In genomic region chr2:127789651-127790270, GRCm38 (mm10) we compare ENCODE assay signal across 10 mouse cellular contexts. TPM values are rescaled to one million over a fixed set of nuclear protein-coding genes. Genes with fewer than 3 reads are reported as not detected.
A peak's percentile ranks its signal among the peaks of the same experiment; 100 is the strongest.
DNase-seq lines count a peak whose midpoint lies in the region; ATAC-seq and TF ChIP-seq lines count a peak whose summit lies in the region.
"Had no signal": no experiment of that assay in that cellular context is flagged by ENCODE, and none has a peak within 500 bp of the region (broad histone marks: within the 10 kb centered on the region; RNA-seq: fewer than 3 reads in every experiment).

No protein-coding gene starts in this region.

- H3K36me3 ChIP-seq in heart, adult 2 months (ENCODE audit: control insufficient read depth, insufficient read depth, low read length) = peaks cover 4% of the 10 kb centered on the region
- H3K36me3 ChIP-seq in G1E (replicated peaks) = peaks cover 8% of the 10 kb centered on the region
- H3K36me3 ChIP-seq in hindbrain, embryonic 12.5 days = no peaks in the 10 kb centered on the region
- H3K36me3 ChIP-seq in midbrain, embryonic 10.5 days = no peaks in the 10 kb centered on the region

- H3K27ac ChIP-seq in heart, adult 2 months = no peak overlapping the region
- no peak overlapping the region for H3K27ac ChIP-seq in hindbrain, embryonic 12.5 days
- peak overlapping the region; percentile 93; the same call in 1 of the 2 replicates for H3K27ac ChIP-seq in midbrain, embryonic 10.5 days (replicated peaks)
- no peak overlapping the region for H3K27ac ChIP-seq in left cerebral cortex, adult 2 months

- H3K4me2 ChIP-seq in hindbrain, embryonic 12.5 days (replicated peaks) = peak overlapping the region; percentile 66

- no peak for TF ChIP-seq POLR2A in heart, adult 2 months (IDR thresholded peaks at IDR 0.05; ENCODE audit: insufficient read depth, low read depth, low read length)

- no peaks in the 10 kb centered on the region for H3K79me2 ChIP-seq in heart, adult 2 months (replicated peaks; ENCODE audit: control insufficient read depth, insufficient read depth, low read length)

- intact Hi-C loops in heart, adult 2 months (cut with DNase I) = no loop called here
- intact Hi-C loops in left cerebral cortex, adult 2 months (cut with DNase I) = no loop called here

- DNase-seq in heart, adult 2 months = no peak
- no peak for DNase-seq in heart, adult 18-20 months
- DNase-seq in G1E (ENCODE audit: low spot score) = no peak
- no peak for DNase-seq in midbrain, embryonic 10.5 days (ENCODE audit: low spot score)
- no peak for DNase-seq in gastrocnemius, adult 8-10 months (ENCODE audit: low spot score in 2 of 2)
- no peak for DNase-seq in left cerebral cortex, adult 2 months (ENCODE audit: extremely low spot score in 1 of 2, low spot score in 2 of 2)
- no peak for DNase-seq in spleen, adult 18-20 months
- DNase-seq: right cerebral cortex, postnatal 14 days had no signal

- no peak overlapping the region for H3K4me3 ChIP-seq in heart, adult 2 months
- peak overlapping the region; percentile 75; the same call in 1 of the 2 replicates for H3K4me3 ChIP-seq in G1E (ENCODE audit: low read depth, low read length)
- peak overlapping the region; percentile 70; the same call in 1 of the 2 replicates for H3K4me3 ChIP-seq in hindbrain, embryonic 12.5 days
- peak overlapping the region; percentile 75 for H3K4me3 ChIP-seq in midbrain, embryonic 10.5 days
- H3K4me3 ChIP-seq in left cerebral cortex, adult 2 months = no peak overlapping the region

- no peak for TF ChIP-seq CTCF in heart, adult 2 months (IDR thresholded peaks at IDR 0.05)
- no peak for TF ChIP-seq CTCF in G1E (IDR thresholded peaks at IDR 0.05; ENCODE audit: low read depth, low read length)
- no peak for TF ChIP-seq CTCF in left cerebral cortex, adult 2 months (IDR thresholded peaks at IDR 0.05)

- peaks cover 4% of the 10 kb centered on the region for H3K4me1 ChIP-seq in heart, adult 2 months (ENCODE audit: control insufficient read depth, insufficient read depth, low read length)
- H3K4me1 ChIP-seq in G1E (ENCODE audit: insufficient read depth, low read depth, low read length) = peaks cover 32% of the 10 kb centered on the region
- peaks cover 24% of the 10 kb centered on the region for H3K4me1 ChIP-seq in hindbrain, embryonic 12.5 days
- peaks cover 38% of the 10 kb centered on the region for H3K4me1 ChIP-seq in midbrain, embryonic 10.5 days

- no peaks in the 10 kb centered on the region for H3K27me3 ChIP-seq in heart, adult 2 months (ENCODE audit: control insufficient read depth, insufficient read depth, low read length)
- H3K27me3 ChIP-seq in G1E (ENCODE audit: insufficient read depth, low read length) = no peaks in the 10 kb centered on the region
- no peaks in the 10 kb centered on the region for H3K27me3 ChIP-seq in hindbrain, embryonic 12.5 days
- H3K27me3 ChIP-seq in midbrain, embryonic 10.5 days (ENCODE audit: low read depth, poor library complexity, severe bottlenecking) = no peaks in the 10 kb centered on the region

- H3K9ac ChIP-seq in heart, adult 2 months (ENCODE audit: low read depth, low read length) = peak overlapping the region; percentile 92; the same call in 1 of the 2 replicates
- peak overlapping the region; percentile 73; the same call in 1 of the 2 replicates for H3K9ac ChIP-seq in hindbrain, embryonic 12.5 days

- no peaks in the 10 kb centered on the region for H3K9me3 ChIP-seq in G1E (replicated peaks)
- no peaks in the 10 kb centered on the region for H3K9me3 ChIP-seq in hindbrain, embryonic 12.5 days (replicated peaks)
- H3K9me3 ChIP-seq in midbrain, embryonic 10.5 days (replicated peaks) = no peaks in the 10 kb centered on the region

- no peak for ATAC-seq in G1E (ENCODE audit: extremely low read depth, insufficient number of reproducible peaks, low FRiP score, poor library complexity, severe bottlenecking)
- no peak for ATAC-seq in hindbrain, embryonic 12.5 days (ENCODE audit: low FRiP score)

- WGBS in heart, adult 2 months = 41% methylated on average over 9 of the region's 9 CpGs
- 25% methylated on average over 9 of the region's 9 CpGs for WGBS in hindbrain, embryonic 12.5 days
- 24% methylated on average over 9 of the region's 9 CpGs for WGBS in midbrain, embryonic 10.5 days

- no peak for TF ChIP-seq EP300 in heart, adult 2 months (IDR thresholded peaks at IDR 0.05; ENCODE audit: insufficient read depth, low read depth, low read length)

RNA-seq across cellular contexts. Expression of gene Nphp1, which starts 1.1 kb away (rescaled TPM):
- 1 to 10 TPM; 7.7 to 9.1 TPM for total RNA-seq in heart, adult 2 months (2021)
- polyA plus RNA-seq in heart, adult 2 months (2012; rRNA removed) = 7.0 and 13.3 TPM in 2 replicates
- 1 to 10 TPM; 7.6 to 9.4 TPM for total RNA-seq in heart, adult 18-20 months (2021)
- 7.8 and 9.3 TPM in 2 replicates for total RNA-seq in G1E (2014; fragmentation: Nextera tagmentation)
- 10.7 and 11.0 TPM in 2 replicates for total RNA-seq in G1E (2017)
- 4.6 and 5.5 TPM in 2 replicates for polyA plus RNA-seq in G1E (2012)
- 29.2 and 29.3 TPM in 2 replicates for polyA plus RNA-seq in hindbrain, embryonic 12.5 days (2016; fragmentation: Nextera tagmentation; extraction: Ambion mirVana)
- polyA plus RNA-seq in midbrain, embryonic 10.5 days (2016; fragmentation: Nextera tagmentation; extraction: Ambion mirVana) = 42.2 and 45.1 TPM in 2 replicates
- total RNA-seq in gastrocnemius, adult 8-10 months (2022) = 10 to 100 TPM; 21.5 to 28.3 (median 24.5) TPM
- total RNA-seq in left cerebral cortex, adult 2 months (2021) = 10 to 100 TPM; 15.5 to 18.2 TPM

RNA-seq across cellular contexts. Expression of gene Mtln, which starts 2.5 kb away (rescaled TPM):
- 10 to 100 TPM; 49.6 to 56.7 TPM for total RNA-seq in heart, adult 2 months (2021)
- polyA plus RNA-seq in heart, adult 2 months (2012; rRNA removed) = 54.0 and 56.1 TPM in 2 replicates
- total RNA-seq in heart, adult 18-20 months (2021) = 10 to 100 TPM; 53.2 to 69.3 TPM
- total RNA-seq in G1E (2014; fragmentation: Nextera tagmentation) (10.2 and 12.0 TPM in 2 replicates), G1E (2017) (48.8 and 50.2 TPM in 2 replicates)
- 106 and 136 TPM in 2 replicates for polyA plus RNA-seq in G1E (2012)
- 24.1 and 28.3 TPM in 2 replicates for polyA plus RNA-seq in hindbrain, embryonic 12.5 days (2016; fragmentation: Nextera tagmentation; extraction: Ambion mirVana)
- polyA plus RNA-seq in midbrain, embryonic 10.5 days (2016; fragmentation: Nextera tagmentation; extraction: Ambion mirVana) = 26.5 and 30.3 TPM in 2 replicates
- total RNA-seq in gastrocnemius, adult 8-10 months (2022) = 100 to 1,000 TPM; 133 to 144 (median 141) TPM
- 10 to 100 TPM; 50.3 to 51.2 TPM for total RNA-seq in left cerebral cortex, adult 2 months (2021)

RNA-seq across cellular contexts. Expression of gene Bub1, which starts 41.9 kb away (rescaled TPM):
- total RNA-seq in heart, adult 2 months (2021) = under 1 TPM in 1 of 2 experiments, not detected in 1; 0.29 TPM
- 0.21 and 0.32 TPM in 2 replicates for polyA plus RNA-seq in heart, adult 2 months (2012; rRNA removed)
- total RNA-seq in heart, adult 18-20 months (2021) = under 1 TPM; 0.22 to 0.44 TPM
- total RNA-seq in G1E (2014; fragmentation: Nextera tagmentation) = 117 and 119 TPM in 2 replicates
- 117 and 127 TPM in 2 replicates for total RNA-seq in G1E (2017)
- 6.7 and 9.6 TPM in 2 replicates for polyA plus RNA-seq in G1E (2012)
- 50.6 and 52.7 TPM in 2 replicates for polyA plus RNA-seq in hindbrain, embryonic 12.5 days (2016; fragmentation: Nextera tagmentation; extraction: Ambion mirVana)
- polyA plus RNA-seq in midbrain, embryonic 10.5 days (2016; fragmentation: Nextera tagmentation; extraction: Ambion mirVana) = 100 and 109 TPM in 2 replicates
- total RNA-seq in gastrocnemius, adult 8-10 months (2022) = not detected
- total RNA-seq in left cerebral cortex, adult 2 months (2021) = under 1 TPM in 1 of 2 experiments, not detected in 1; 0.16 TPM

RNA-seq across cellular contexts. Expression of gene Acoxl, which starts 48.9 kb away (rescaled TPM):
- not detected for total RNA-seq in heart, adult 2 months (2021)
- polyA plus RNA-seq in heart, adult 2 months (2012; rRNA removed) = 0.14 TPM in 1 of 2 replicates, not detected in the other
- total RNA-seq in heart, adult 18-20 months (2021) = not detected
- total RNA-seq in G1E (2014; fragmentation: Nextera tagmentation) (0.78 TPM in 1 of 2 replicates, not detected in the other), G1E (2017) (0.05 and 0.35 TPM in 2 replicates)
- polyA plus RNA-seq in G1E (2012) = 0.05 and 0.06 TPM in 2 replicates
- 0.09 and 0.15 TPM in 2 replicates for polyA plus RNA-seq in hindbrain, embryonic 12.5 days (2016; fragmentation: Nextera tagmentation; extraction: Ambion mirVana)
- polyA plus RNA-seq in midbrain, embryonic 10.5 days (2016; fragmentation: Nextera tagmentation; extraction: Ambion mirVana) = 0.05 and 0.07 TPM in 2 replicates
- total RNA-seq in gastrocnemius, adult 8-10 months (2022) = under 1 TPM in 2 of 4 experiments, not detected in 2; 0.10 to 0.13 TPM
- total RNA-seq in left cerebral cortex, adult 2 months (2021) = not detected
- total RNA-seq: layer of hippocampus, adult 8-10 months had no signal

Comparison
In these comparisons a context has a peak if more than half of its experiments do, and no peak if none do; other contexts are left out.
1. H3K4me3 ChIP-seq: peak in G1E (single experiment), hindbrain, embryonic 12.5 days (single experiment) and midbrain, embryonic 10.5 days (single experiment); none in heart, adult 2 months (single experiment) and left cerebral cortex, adult 2 months (single experiment).
2. RNA of gene Bub1, which starts 41.9 kb away (total RNA-seq): 117 to 127 TPM in G1E; 0.22 to 0.44 TPM in heart, adult 18-20 months, 0.29 TPM in heart, adult 2 months, 0.16 TPM in left cerebral cortex, adult 2 months and not detected in gastrocnemius, adult 8-10 months; every median in the first group is over 10 times any median in the second.